Mouse (Mus musculus) limb, embryonic 12.5 days (tissue): ENCODE measurements around the gene Amotl1. TPM values are rescaled to one million over a fixed set of nuclear protein-coding genes. Genes with fewer than 3 reads are reported as not detected.

Experiments
- ATAC-seq: fragments of 200-750 bp; cut with Nextera tagmentation; 2 replicates; pipeline ENCODE4 v1.8.0; 2017; ENCODE audit warnings: low read depth, moderate TSS enrichment; ENCODE audit not compliant: insufficient number of reproducible peaks, insufficient read depth, low FRiP score, low TSS enrichment
- H3K27ac ChIP-seq: fragments of 300-500 bp; sonication (generic); 2 replicates; pipeline ENCODE4 v1.5.1; 2016; ENCODE audit warnings: mild to moderate bottlenecking, moderate library complexity
- H3K27me3 ChIP-seq: fragments of 300-500 bp; sonication (generic); 2 replicates; pipeline ENCODE4 v1.6.1; 2016; ENCODE audit warnings: mild to moderate bottlenecking, moderate library complexity
- H3K36me3 ChIP-seq: fragments of 300-500 bp; sonication (generic); 2 replicates; pipeline ENCODE4 v1.6.1; 2016; ENCODE audit warnings: mild to moderate bottlenecking, moderate library complexity
- H3K4me1 ChIP-seq: fragments of 300-500 bp; sonication (generic); replicated peaks from 2 replicates; pipeline ENCODE4 v1.6.1; 2016
- H3K4me2 ChIP-seq: fragments of 300-500 bp; sonication (generic); 2 replicates; pipeline ENCODE4 v1.6.1; 2016; ENCODE audit warnings: mild to moderate bottlenecking, moderate library complexity
- H3K4me3 ChIP-seq: fragments of 300-500 bp; sonication (generic); replicated peaks from 2 replicates; pipeline ENCODE4 v1.5.1; 2016; ENCODE audit warnings: mild to moderate bottlenecking
- H3K9ac ChIP-seq: fragments of 300-500 bp; sonication (generic); replicated peaks from 2 replicates; pipeline ENCODE4 v1.6.1; 2016; ENCODE audit warnings: mild to moderate bottlenecking, moderate library complexity
- H3K9me3 ChIP-seq: fragments of 300-500 bp; sonication (generic); 2 replicates; pipeline ENCODE4 v1.6.1; 2016; ENCODE audit warnings: mild to moderate bottlenecking, moderate library complexity
- WGBS: fragments of 180-500 bp; shearing (Covaris S2); methylation state at CpG from one replicate; pipeline ENCODE4 v1.1.7; 2016; 5-methylcytosine and 5-hydroxymethylcytosine counted together
- polyA plus RNA-seq: library from polyadenylated mRNA; unstranded; fragments of >200 nt; fragmentation: Nextera tagmentation; extraction: Ambion mirVana; gene quantifications from 2 replicates; pipeline ENCODE4 v1.2.1, GENCODE M21; 2016

Amotl1 gene
- polyA plus RNA-seq, 1 experiment from 2014 or later = 33.3 TPM

GRCm38 (mm10) chr9:14622848-14623247 lies 22.0 kb downstream of the Amotl1 start:
- no peak overlapping the region for H3K9ac ChIP-seq
- no peaks in the 10 kb centered on the region for H3K27me3 ChIP-seq
- peaks cover 25% of the 10 kb centered on the region for H3K4me1 ChIP-seq
- ATAC-seq = no peak
- no peaks in the 10 kb centered on the region for H3K9me3 ChIP-seq
- H3K27ac ChIP-seq = peak overlapping the region; percentile 19; the same call in 1 of the 2 replicates
- 40% methylated on average over 3 of the region's 3 CpGs for WGBS
- no peak overlapping the region for H3K4me2 ChIP-seq
- H3K36me3 ChIP-seq = no peaks in the 10 kb centered on the region
- no peak overlapping the region for H3K4me3 ChIP-seq

- WGBS = 74% methylated on average over 5 of the region's 5 CpGs
Observed at GRCm38 (mm10) chr9:14620107-14620506, 24.7 kb downstream of the Amotl1 start.

GRCm38 (mm10) chr9:14614931-14615880 lies 29.6 kb downstream of the Amotl1 start:
- H3K27me3 ChIP-seq = no peaks in the 10 kb centered on the region
- ATAC-seq = peak; percentile 91
- peak overlapping the region; percentile 95 for H3K27ac ChIP-seq
- H3K9ac ChIP-seq = peak overlapping the region; percentile 99
- peak overlapping the region; percentile 90 for H3K4me3 ChIP-seq
- peak overlapping the region; percentile 80 for H3K4me2 ChIP-seq
- H3K9me3 ChIP-seq = no peaks in the 10 kb centered on the region
- no peaks in the 10 kb centered on the region for H3K36me3 ChIP-seq
- H3K4me1 ChIP-seq = peaks cover 40% of the 10 kb centered on the region
- 16% methylated on average over 21 of the region's 33 CpGs for WGBS

More at GRCm38 (mm10) chr9:14620107-14620506, 24.7 kb downstream of the Amotl1 start:
- H3K4me1 ChIP-seq = peaks cover 34% of the 10 kb centered on the region
- no peaks in the 10 kb centered on the region for H3K9me3 ChIP-seq
- H3K27ac ChIP-seq = no peak overlapping the region
- H3K36me3 ChIP-seq = no peaks in the 10 kb centered on the region
- H3K4me3 ChIP-seq = no peak overlapping the region
- no peak overlapping the region for H3K4me2 ChIP-seq
- H3K27me3 ChIP-seq = no peaks in the 10 kb centered on the region
- no peak for ATAC-seq
- H3K9ac ChIP-seq = no peak overlapping the region

GRCm38 (mm10) chr9:14614205-14614930 lies 30.5 kb downstream of the Amotl1 start:
- Histone ChIP-seq H3K9me3 (no peaks in the 10 kb centered on the region), H3K36me3 (no peaks in the 10 kb centered on the region), H3K27ac (peak overlapping the region; percentile 95), H3K4me3 (peak overlapping the region; percentile 90), H3K4me2 (peak overlapping the region; percentile 80), H3K9ac (peak overlapping the region; percentile 99), H3K4me1 (peaks cover 48% of the 10 kb centered on the region), H3K27me3 (no peaks in the 10 kb centered on the region)
- under 1% methylated on average over 50 of the region's 50 CpGs for WGBS
- peak; percentile 70 for ATAC-seq

GRCm38 (mm10) chr9:14613308-14614204 lies 31.3 kb downstream of the Amotl1 start:
- peaks cover 56% of the 10 kb centered on the region for H3K4me1 ChIP-seq

GRCm38 (mm10) chr9:14612588-14612987 lies 32.3 kb downstream of the Amotl1 start:
- peak overlapping the region; percentile 90 for H3K4me3 ChIP-seq
- peak overlapping the region; percentile 99 for H3K9ac ChIP-seq
- H3K4me1 ChIP-seq = peaks cover 66% of the 10 kb centered on the region
- H3K27ac ChIP-seq = peak overlapping the region; percentile 95
- peak overlapping the region; percentile 80 for H3K4me2 ChIP-seq
- ATAC-seq = no peak
- no peaks in the 10 kb centered on the region for H3K36me3 ChIP-seq
- H3K27me3 ChIP-seq = no peaks in the 10 kb centered on the region
- no peaks in the 10 kb centered on the region for H3K9me3 ChIP-seq

More at GRCm38 (mm10) chr9:14613308-14614204, 31.3 kb downstream of the Amotl1 start:
- peak overlapping the region; percentile 95 for H3K27ac ChIP-seq
- ATAC-seq = no peak
- peak overlapping the region; percentile 99 for H3K9ac ChIP-seq
- H3K9me3 ChIP-seq = no peaks in the 10 kb centered on the region
- no peaks in the 10 kb centered on the region for H3K36me3 ChIP-seq
- H3K4me2 ChIP-seq = peak overlapping the region; percentile 80
- WGBS = 4% methylated on average over 15 of the region's 15 CpGs
- no peaks in the 10 kb centered on the region for H3K27me3 ChIP-seq
- H3K4me3 ChIP-seq = peak overlapping the region; percentile 90

GRCm38 (mm10) chr9:14608521-14608920 lies 36.3 kb downstream of the Amotl1 start:
- peaks cover 66% of the 10 kb centered on the region for H3K4me1 ChIP-seq
- WGBS = 54% methylated on average over 5 of the region's 5 CpGs
- no peak overlapping the region for H3K4me2 ChIP-seq
- no peak overlapping the region for H3K4me3 ChIP-seq
- H3K27me3 ChIP-seq = no peaks in the 10 kb centered on the region
- no peak overlapping the region for H3K27ac ChIP-seq
- peaks cover 26% of the 10 kb centered on the region for H3K36me3 ChIP-seq
- H3K9ac ChIP-seq = no peak overlapping the region
- no peak for ATAC-seq
- H3K9me3 ChIP-seq = no peaks in the 10 kb centered on the region

GRCm38 (mm10) chr9:14607464-14607863 lies 37.4 kb downstream of the Amotl1 start:
- peaks cover 57% of the 10 kb centered on the region for H3K4me1 ChIP-seq
- H3K27ac ChIP-seq = peak overlapping the region; percentile 37
- no peak for ATAC-seq
- 56% methylated on average over 3 of the region's 3 CpGs for WGBS
- no peaks in the 10 kb centered on the region for H3K27me3 ChIP-seq
- no peaks in the 10 kb centered on the region for H3K9me3 ChIP-seq
- H3K36me3 ChIP-seq = peaks cover 26% of the 10 kb centered on the region
- peak overlapping the region; percentile 34; the same call in 1 of the 2 replicates for H3K9ac ChIP-seq
- no peak overlapping the region for H3K4me2 ChIP-seq
- H3K4me3 ChIP-seq = no peak overlapping the region

GRCm38 (mm10) chr9:14605992-14606391 lies 38.9 kb downstream of the Amotl1 start:
- Histone ChIP-seq H3K4me3 (no peak overlapping the region), H3K36me3 (peaks cover 32% of the 10 kb centered on the region), H3K9me3 (no peaks in the 10 kb centered on the region), H3K4me1 (peaks cover 42% of the 10 kb centered on the region), H3K27me3 (no peaks in the 10 kb centered on the region), H3K9ac (no peak overlapping the region), H3K4me2 (no peak overlapping the region), H3K27ac (no peak overlapping the region)
- 90% methylated on average over 4 of the region's 4 CpGs for WGBS
- no peak for ATAC-seq

- H3K27ac ChIP-seq = no peak overlapping the region
- no peak overlapping the region for H3K9ac ChIP-seq
- H3K36me3 ChIP-seq = peaks cover 38% of the 10 kb centered on the region
- H3K27me3 ChIP-seq = no peaks in the 10 kb centered on the region
- no peaks in the 10 kb centered on the region for H3K9me3 ChIP-seq
- H3K4me1 ChIP-seq = peaks cover 33% of the 10 kb centered on the region
- WGBS = 82% methylated on average over 3 of the region's 3 CpGs
- ATAC-seq = no peak
- H3K4me2 ChIP-seq = no peak overlapping the region
- H3K4me3 ChIP-seq = no peak overlapping the region
Observed at GRCm38 (mm10) chr9:14604363-14604762, 40.5 kb downstream of the Amotl1 start.
